Mouse (Mus musculus) CH12.LX (cell line): ENCODE data around the gene Fam171a1. TPM values are rescaled to one million over a fixed set of nuclear protein-coding genes. Genes with fewer than 3 reads are reported as not detected.
A peak's percentile ranks its signal among the peaks of the same experiment; 100 is the strongest.
"Not testable (repeated sequence)": the region's sequence is repeated elsewhere in the genome, so short reads cannot be mapped to it uniquely, and the experiment has no call there.

ENCODE experiments used
- DNase-seq: peaks from one replicate; pipeline ENCODE4 v3.0.0-alpha.2; 2013; ENCODE audit errors: extremely low read depth
- H3K27ac ChIP-seq: 2 replicates; pipeline ENCODE4 v1.5.1; 2012; ENCODE audit warnings: low read depth, mild to moderate bottlenecking, control low read depth, moderate library complexity; ENCODE audit not compliant: insufficient read depth
- H3K27me3 ChIP-seq: replicated peaks from 2 replicates; pipeline ENCODE3; 2012; ENCODE audit warnings: inconsistent platforms
- H3K36me3 ChIP-seq, 2 experiments: replicated peaks in 1 of 2; 2 replicates each; pipeline versions ENCODE3 to v1.6.1; 2012; ENCODE audit warnings: inconsistent platforms in 1 of 2, low read length in 1 of 2, mild to moderate bottlenecking in 1 of 2, mixed read lengths in 1 of 2, moderate library complexity in 1 of 2; ENCODE audit not compliant: control insufficient read depth in 1 of 2, insufficient read depth in 1 of 2
- H3K4me1 ChIP-seq, 2 experiments: 2 replicates each; pipeline ENCODE4 v1.6.1; 2012; ENCODE audit warnings: inconsistent platforms in 1 of 2, moderate library complexity in 1 of 2; ENCODE audit not compliant: insufficient read depth in 2 of 2, control insufficient read depth in 1 of 2
- H3K4me2 ChIP-seq: 2 replicates; pipeline ENCODE4 v1.6.1; 2012; ENCODE audit warnings: low read depth, mild to moderate bottlenecking, control low read depth; ENCODE audit not compliant: poor library complexity, insufficient read depth, severe bottlenecking
- H3K4me3 ChIP-seq, 3 experiments: fragments of 150-350 bp in 1 of 3; sonication (generic) in 1 of 3; replicated peaks in 1 of 3; 2 replicates each; pipeline versions ENCODE3 to v1.5.1; 2011 to 2012; ENCODE audit warnings: low read depth in 2 of 3, low read length in 2 of 3, mild to moderate bottlenecking in 2 of 3, moderate library complexity in 2 of 3, control low read depth in 1 of 3, improper control_type of control experiment in 1 of 3, inconsistent platforms in 1 of 3, mixed read lengths in 1 of 3; ENCODE audit not compliant: poor library complexity in 1 of 3
- H3K79me2 ChIP-seq: replicated peaks from 2 replicates; pipeline ENCODE4 v1.6.1; 2012; ENCODE audit warnings: mild to moderate bottlenecking, moderate library complexity; ENCODE audit not compliant: control insufficient read depth, poor library complexity, insufficient read depth, severe bottlenecking; ENCODE audit errors: extremely low read depth
- H3K9ac ChIP-seq: 2 replicates; pipeline ENCODE4 v1.6.1; 2012; ENCODE audit warnings: low read depth, mild to moderate bottlenecking, control low read depth, moderate library complexity; ENCODE audit not compliant: insufficient read depth
- H3K9me3 ChIP-seq: replicated peaks from 2 replicates; pipeline ENCODE3; 2012; ENCODE audit warnings: low read length, inconsistent platforms, mixed read lengths
- BHLHE40 ChIP-seq: IDR thresholded peaks from 2 replicates; pipeline ENCODE4 v1.6.1; 2011; ENCODE audit warnings: mild to moderate bottlenecking, low read depth, low read length, improper control_type of control experiment
- E2F4 ChIP-seq: IDR thresholded peaks from 2 replicates; pipeline ENCODE4 v1.6.1; 2011; ENCODE audit warnings: low read depth, low read length, improper control_type of control experiment; ENCODE audit not compliant: insufficient replicate concordance
- EP300 ChIP-seq: IDR thresholded peaks from 2 replicates; pipeline ENCODE4 v1.6.1; 2011; ENCODE audit warnings: low read length, improper control_type of control experiment
- ETS1 ChIP-seq: conservative IDR thresholded peaks from 2 replicates; pipeline ENCODE4 v1.6.1; 2012; ENCODE audit warnings: low read depth, mild to moderate bottlenecking, inconsistent platforms, low read length, improper control_type of control experiment, moderate library complexity
- HCFC1 ChIP-seq: IDR thresholded peaks from 2 replicates; pipeline ENCODE4 v1.6.1; 2012; ENCODE audit warnings: low read depth, mild to moderate bottlenecking, inconsistent platforms, low read length, improper control_type of control experiment
- JUN ChIP-seq: IDR thresholded peaks from 2 replicates; pipeline ENCODE4 v1.6.1; 2011; ENCODE audit warnings: low read depth, mild to moderate bottlenecking, low read length, improper control_type of control experiment, moderate library complexity; ENCODE audit not compliant: insufficient read depth
- KAT2A ChIP-seq: IDR thresholded peaks from 2 replicates; pipeline ENCODE4 v1.6.1; 2012; ENCODE audit warnings: low read length, improper control_type of control experiment, inconsistent platforms; ENCODE audit not compliant: insufficient replicate concordance
- MEF2A ChIP-seq: IDR thresholded peaks from 2 replicates; pipeline ENCODE4 v1.6.1; 2014; ENCODE audit warnings: low read depth, mild to moderate bottlenecking, inconsistent platforms, low read length, improper control_type of control experiment, borderline replicate concordance
- MXI1 ChIP-seq: IDR thresholded peaks from 2 replicates; pipeline ENCODE4 v1.6.1; 2011; ENCODE audit warnings: mild to moderate bottlenecking, low read depth, low read length, improper control_type of control experiment
- MYC ChIP-seq: IDR thresholded peaks from 2 replicates; pipeline ENCODE4 v1.6.1; 2011; ENCODE audit warnings: low read depth, mild to moderate bottlenecking, improper control_type of control experiment, low read length
- POLR2A ChIP-seq: IDR thresholded peaks from 2 replicates; pipeline ENCODE4 v1.6.1; 2011; ENCODE audit warnings: low read depth, mild to moderate bottlenecking, improper control_type of control experiment, low read length
- RAD21 ChIP-seq: IDR thresholded peaks from 2 replicates; pipeline ENCODE4 v1.6.1; 2011; ENCODE audit warnings: low read depth, mild to moderate bottlenecking, low read length, improper control_type of control experiment, moderate library complexity
- SIN3A ChIP-seq: IDR thresholded peaks from 2 replicates; pipeline ENCODE4 v1.6.1; 2012; ENCODE audit warnings: low read length, improper control_type of control experiment, inconsistent platforms
- TCF12 ChIP-seq: IDR thresholded peaks from 2 replicates; pipeline ENCODE4 v1.6.1; 2014; ENCODE audit warnings: low read depth, mild to moderate bottlenecking, inconsistent platforms, low read length, improper control_type of control experiment
- USF1 ChIP-seq: IDR thresholded peaks from 2 replicates; pipeline ENCODE4 v1.6.1; 2014; ENCODE audit warnings: low read depth, mild to moderate bottlenecking, inconsistent platforms, low read length, improper control_type of control experiment
- USF2 ChIP-seq: conservative IDR thresholded peaks from 2 replicates; pipeline ENCODE4 v1.6.1; 2011; ENCODE audit warnings: low read depth, low read length, improper control_type of control experiment
- ZKSCAN1 ChIP-seq: IDR thresholded peaks from 2 replicates; pipeline ENCODE4 v1.6.1; 2012; ENCODE audit warnings: low read depth, inconsistent platforms, low read length, improper control_type of control experiment, borderline replicate concordance
- ZMIZ1 ChIP-seq: IDR thresholded peaks from 2 replicates; pipeline ENCODE4 v1.6.1; 2012; ENCODE audit warnings: low read depth, mild to moderate bottlenecking, inconsistent platforms, low read length, improper control_type of control experiment
- dilution Hi-C: fragments of 300-500 bp; cut with MboI; formaldehyde crosslinking; loops from 2 replicates; pipeline ENCODE4 v1.14.3; 2020; ENCODE audit warnings: low sequenced_read_pairs; ENCODE audit not compliant: extremely low pct_unique_long_range_greater_than_20kb, extremely low pct_ligation_motif_present
- in situ Hi-C: fragments of 300-500 bp; cut with MboI; formaldehyde crosslinking; loops from 3 replicates; pipeline ENCODE4 v1.14.3; 2019; ENCODE audit warnings: low sequenced_read_pairs, low pct_ligation_motif_present, low pct_unique_long_range_greater_than_20kb, mixed read lengths
- polyA plus RNA-seq: library from polyadenylated mRNA; unstranded; fragments of >175 nt; gene quantifications from 2 replicates; pipeline ENCODE4 v1.2.1, GENCODE M21; 2012; ENCODE audit warnings: low read depth; ENCODE audit not compliant: insufficient read length
- total RNA-seq, 2 experiments: library from RNA; depleted of rRNA; stranded (reverse); fragments of 300-350 nt in 1 of 2; fragments of >200 nt in 1 of 2; gene quantifications; 2 replicates each; pipeline ENCODE4 v1.2.3; 2012 to 2014

Fam171a1 gene
- total RNA-seq (2012; rRNA removed) (0.50 and 0.59 TPM in 2 replicates), total RNA-seq (2014; rRNA removed) (1.5 and 1.8 TPM in 2 replicates), polyA plus RNA-seq (2.9 and 3.2 TPM in 2 replicates)

DNA sequence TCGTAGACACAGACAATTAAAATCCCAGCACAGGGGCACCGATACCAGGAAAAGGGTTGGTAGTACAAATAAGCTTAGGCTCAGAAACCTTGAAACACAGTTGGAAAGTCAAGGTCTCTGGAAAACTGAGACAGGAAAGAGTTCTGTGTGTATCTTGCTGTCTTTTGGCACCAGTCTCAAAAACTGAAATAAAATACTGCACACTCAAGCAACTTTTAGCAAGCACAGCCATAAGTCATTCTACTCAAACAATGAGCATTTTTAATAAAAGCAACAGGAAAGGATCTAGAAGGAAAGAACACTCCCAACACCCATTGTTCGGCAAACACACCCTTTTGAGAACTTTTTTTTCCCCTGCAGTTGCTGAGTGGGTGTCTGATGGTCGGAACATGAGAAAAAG is at the start of gene Fam171a1:
Gene Fam171a1 (plus strand): TSS at position 359 of the 400 bp plus-strand sequence.
- H3K79me2 ChIP-seq: no peaks in the 10 kb centered on the region
- dilution Hi-C loops (no loop called here), in situ Hi-C loops (no loop called here)
- H3K27me3 ChIP-seq: no peaks in the 10 kb centered on the region
- peak within 1 kb of the TSS; percentile 29; the same call in 1 of the 2 replicates for H3K4me2 ChIP-seq
- peaks cover 0 to 27% of the 10 kb centered on the region in 2 experiments; a peak in 2 of 4 replicates for H3K4me1 ChIP-seq
- no peak within 1 kb of the TSS for H3K4me3 ChIP-seq
- H3K36me3 ChIP-seq: no peaks in the 10 kb centered on the region
- H3K9ac ChIP-seq: no peak within 1 kb of the TSS
- peaks cover 2% of the 10 kb centered on the region for H3K9me3 ChIP-seq
- DNase-seq: no peak
- TF ChIP-seq ETS1 (no peak), JUN (no peak), ZMIZ1 (no peak), ZKSCAN1 (no peak), EP300 (no peak)
- no peak within 1 kb of the TSS for H3K27ac ChIP-seq

DNA sequence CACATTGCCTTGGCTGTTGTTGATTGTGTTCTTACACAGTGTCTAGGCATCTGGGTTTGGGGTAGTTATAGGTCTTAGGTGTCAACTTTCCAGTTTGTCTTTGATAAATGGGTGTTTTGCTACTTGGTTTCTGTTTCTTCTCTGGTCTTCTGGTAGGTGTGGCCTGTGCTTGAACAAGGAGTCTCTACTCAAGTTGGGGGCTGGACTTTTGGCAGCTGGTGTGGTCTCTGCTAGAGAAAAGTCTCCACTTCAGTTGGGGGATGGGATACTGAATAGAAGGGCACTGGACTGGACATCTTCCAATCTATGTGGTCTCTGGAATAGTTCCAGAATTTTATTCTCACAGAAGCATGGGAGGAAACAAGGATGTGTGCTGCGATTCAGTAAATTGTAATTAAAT is 44.9 kb upstream of the Fam171a1 start:
- TF ChIP-seq MXI1: no peak
- TF ChIP-seq MYC: no peak
- no peak for TF ChIP-seq USF1
- TF ChIP-seq JUN: no peak
- TF ChIP-seq KAT2A: no peak
- TF ChIP-seq MEF2A: no peak
- no peak for TF ChIP-seq TCF12
- TF ChIP-seq RAD21: no peak
- TF ChIP-seq BHLHE40: no peak
- TF ChIP-seq E2F4: no peak
- TF ChIP-seq HCFC1: no peak
- TF ChIP-seq USF2: no peak
- no peak for TF ChIP-seq SIN3A
- TF ChIP-seq POLR2A: no peak
- H3K4me2 ChIP-seq: no peak overlapping the region
- in situ Hi-C loops (no loop called here), dilution Hi-C loops (no loop called here)
- no peaks in the 10 kb centered on the region for H3K27me3 ChIP-seq
- H3K4me3 ChIP-seq: no peak overlapping the region
- no peaks in the 10 kb centered on the region for H3K9me3 ChIP-seq
- no peaks in the 10 kb centered on the region for H3K4me1 ChIP-seq
- H3K36me3 ChIP-seq: no peaks in the 10 kb centered on the region
- no peaks in the 10 kb centered on the region for H3K79me2 ChIP-seq
- H3K9ac ChIP-seq: no peak overlapping the region
- no peak overlapping the region for H3K27ac ChIP-seq
- DNase-seq: no peak

DNA sequence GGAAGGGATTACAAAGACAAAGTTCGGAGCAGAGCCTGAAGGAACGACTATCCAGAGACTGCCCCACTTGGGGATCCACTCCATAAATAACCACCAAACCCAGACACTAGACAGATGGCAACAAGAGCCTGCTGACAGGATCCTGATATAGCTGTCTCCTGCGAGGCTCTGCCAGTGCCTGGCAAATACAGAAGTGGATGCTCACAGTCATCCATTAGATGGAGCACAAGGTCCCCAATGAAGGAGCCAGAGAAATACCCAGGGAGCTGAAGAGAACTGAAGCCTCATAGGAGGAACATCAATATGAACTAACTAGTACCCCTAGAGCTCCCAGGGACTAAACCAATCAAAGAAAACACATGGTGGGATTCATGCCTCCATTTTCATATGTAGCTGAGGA is 25.7 kb upstream of the Fam171a1 start:
- H3K9ac ChIP-seq, dilution Hi-C loops: not testable (repeated sequence)

More for the DNA sequence above, 25.7 kb upstream of the Fam171a1 start:
- H3K4me1 ChIP-seq, H3K9me3 ChIP-seq, H3K36me3 ChIP-seq, H3K27ac ChIP-seq, DNase-seq, H3K4me2 ChIP-seq, H3K4me3 ChIP-seq, H3K27me3 ChIP-seq, in situ Hi-C loops, H3K79me2 ChIP-seq: not testable (repeated sequence)
